Mouse (Mus musculus) intestine, embryonic 16.5 days (tissue): ENCODE measurements around the gene Gpr65. TPM values are rescaled to one million over a fixed set of nuclear protein-coding genes. Genes with fewer than 3 reads are reported as not detected.

Experiments used
- ATAC-seq: fragments of 200-750 bp; cut with Nextera tagmentation; 2 replicates; pipeline ENCODE4 v1.8.0; 2017; ENCODE audit warnings: moderate TSS enrichment, moderate library complexity
- H3K27ac ChIP-seq: fragments of 300-500 bp; sonication (generic); 2 replicates; pipeline ENCODE4 v1.5.1; 2014; ENCODE audit warnings: mild to moderate bottlenecking, low read length
- H3K27me3 ChIP-seq: fragments of 300-500 bp; sonication (generic); replicated peaks from 2 replicates; pipeline ENCODE4 v1.6.1; 2014; ENCODE audit warnings: low read length, control low read depth, mixed read lengths; ENCODE audit not compliant: control insufficient read depth, insufficient read depth
- H3K36me3 ChIP-seq: fragments of 300-500 bp; sonication (generic); 2 replicates; pipeline ENCODE4 v1.6.1; 2014; ENCODE audit warnings: low read length, control low read depth; ENCODE audit not compliant: control insufficient read depth, insufficient read depth
- H3K4me1 ChIP-seq: fragments of 300-500 bp; sonication (generic); 2 replicates; pipeline ENCODE4 v1.6.1; 2014; ENCODE audit warnings: low read length, control low read depth, mixed read lengths; ENCODE audit not compliant: control insufficient read depth, insufficient read depth
- H3K4me2 ChIP-seq: fragments of 300-500 bp; sonication (generic); 2 replicates; pipeline ENCODE4 v1.6.1; 2014; ENCODE audit warnings: low read depth, low read length, control low read depth
- H3K4me3 ChIP-seq: fragments of 300-500 bp; sonication (generic); 2 replicates; pipeline ENCODE4 v1.5.1; 2014; ENCODE audit warnings: mild to moderate bottlenecking, low read length
- H3K9ac ChIP-seq: fragments of 300-500 bp; sonication (generic); 2 replicates; pipeline ENCODE4 v1.6.1; 2014; ENCODE audit warnings: low read depth, low read length
- H3K9me3 ChIP-seq: fragments of 300-500 bp; sonication (generic); 2 replicates; pipeline ENCODE4 v1.6.1; 2016; ENCODE audit warnings: low read length, control low read depth; ENCODE audit not compliant: control insufficient read depth
- WGBS: fragments of 180-500 bp; shearing (Covaris S2); extraction: QIAGEN DNeasy Blood & Tissue Kit; methylation state at CpG from one replicate; pipeline ENCODE4 v1.1.7; 2014; 5-methylcytosine and 5-hydroxymethylcytosine counted together
- polyA plus RNA-seq: library from polyadenylated mRNA; unstranded; fragments of >200 nt; fragmentation: Nextera tagmentation; extraction: Ambion mirVana; gene quantifications from 2 replicates; pipeline ENCODE4 v1.2.1, GENCODE M21; 2015

Gene Gpr65
- polyA plus RNA-seq, 1 experiment from 2014 or later: 2.6 TPM

DNA sequence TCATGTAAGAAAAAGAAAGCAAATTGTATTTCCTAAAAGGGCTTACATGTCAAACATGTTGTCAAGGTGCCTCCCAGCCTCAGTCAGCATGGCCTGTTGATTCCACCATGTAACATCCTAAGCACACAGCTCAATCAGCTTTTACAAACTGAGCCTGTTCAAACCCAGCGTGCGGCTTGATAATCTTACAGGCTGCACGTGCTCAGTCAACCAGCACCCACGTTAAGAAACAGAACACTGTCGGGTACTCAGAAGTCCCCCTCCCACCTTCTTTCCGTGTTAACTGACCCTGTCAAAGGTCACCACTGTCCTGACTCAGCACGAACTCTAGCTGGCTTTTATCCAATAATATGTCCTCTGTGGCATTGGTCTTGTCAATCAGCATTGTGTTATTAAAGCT, 4.0 kb downstream of the Gpr65 start:
- Histone ChIP-seq H3K27ac (no peak overlapping the region), H3K27me3 (no peaks in the 10 kb centered on the region), H3K4me2 (no peak overlapping the region), H3K4me1 (no peaks in the 10 kb centered on the region), H3K9me3 (no peaks in the 10 kb centered on the region), H3K9ac (no peak overlapping the region), H3K4me3 (no peak overlapping the region), H3K36me3 (no peaks in the 10 kb centered on the region)
- 76% methylated on average over 7 of the region's 7 CpGs for whole genome bisulfite sequencing
- no peak for ATAC-seq

DNA sequence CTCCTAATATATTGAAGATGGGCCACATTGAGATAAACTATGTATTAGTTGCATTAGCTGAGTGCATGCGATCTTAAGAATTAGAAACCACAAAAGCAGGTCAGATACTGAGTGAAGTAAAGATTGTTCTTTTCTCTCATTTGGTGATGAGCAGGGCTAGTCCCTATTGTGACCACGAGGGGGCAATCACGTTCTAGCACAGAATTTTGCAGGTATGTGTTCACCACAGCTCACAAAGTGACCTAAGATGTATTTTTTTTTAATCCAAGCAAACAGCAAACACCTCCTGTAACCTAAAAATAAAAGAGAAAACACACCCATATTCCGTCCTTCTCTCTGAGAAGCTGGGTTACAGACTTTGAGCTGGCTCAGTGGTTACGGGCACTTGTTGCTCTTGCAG, 12.1 kb downstream of the Gpr65 start:
- Histone ChIP-seq H3K4me1 (no peaks in the 10 kb centered on the region), H3K27ac (no peak overlapping the region), H3K27me3 (no peaks in the 10 kb centered on the region), H3K9ac (no peak overlapping the region), H3K36me3 (no peaks in the 10 kb centered on the region), H3K4me2 (no peak overlapping the region), H3K4me3 (no peak overlapping the region), H3K9me3 (no peaks in the 10 kb centered on the region)
- ATAC-seq: no peak
- 33% methylated on average over 5 of the region's 5 CpGs for WGBS

DNA sequence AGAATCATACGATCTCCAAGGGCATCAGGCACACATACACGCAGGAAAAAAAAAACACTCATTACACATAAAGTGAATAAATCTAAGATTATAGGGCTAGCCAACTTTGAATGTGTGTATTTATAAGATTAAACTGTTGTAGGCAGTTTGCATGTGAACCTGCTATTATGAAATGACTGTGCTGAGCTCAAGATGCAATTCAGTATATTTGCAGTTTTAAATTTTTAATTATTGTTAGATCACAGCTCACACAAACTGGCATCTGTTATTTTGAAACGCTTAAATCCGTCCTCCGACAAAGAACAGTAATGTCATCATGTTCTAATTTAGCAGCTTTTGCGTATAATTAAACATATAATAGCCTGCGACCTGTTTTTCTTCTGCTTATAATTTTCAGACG, 12.6 kb downstream of the Gpr65 start:
- Histone ChIP-seq H3K27ac (no peak overlapping the region), H3K4me1 (no peaks in the 10 kb centered on the region), H3K27me3 (no peaks in the 10 kb centered on the region), H3K4me2 (no peak overlapping the region), H3K9me3 (no peaks in the 10 kb centered on the region), H3K4me3 (no peak overlapping the region), H3K9ac (no peak overlapping the region), H3K36me3 (no peaks in the 10 kb centered on the region)
- WGBS: 75% methylated on average over 8 of the region's 8 CpGs
- no peak for ATAC-seq

DNA sequence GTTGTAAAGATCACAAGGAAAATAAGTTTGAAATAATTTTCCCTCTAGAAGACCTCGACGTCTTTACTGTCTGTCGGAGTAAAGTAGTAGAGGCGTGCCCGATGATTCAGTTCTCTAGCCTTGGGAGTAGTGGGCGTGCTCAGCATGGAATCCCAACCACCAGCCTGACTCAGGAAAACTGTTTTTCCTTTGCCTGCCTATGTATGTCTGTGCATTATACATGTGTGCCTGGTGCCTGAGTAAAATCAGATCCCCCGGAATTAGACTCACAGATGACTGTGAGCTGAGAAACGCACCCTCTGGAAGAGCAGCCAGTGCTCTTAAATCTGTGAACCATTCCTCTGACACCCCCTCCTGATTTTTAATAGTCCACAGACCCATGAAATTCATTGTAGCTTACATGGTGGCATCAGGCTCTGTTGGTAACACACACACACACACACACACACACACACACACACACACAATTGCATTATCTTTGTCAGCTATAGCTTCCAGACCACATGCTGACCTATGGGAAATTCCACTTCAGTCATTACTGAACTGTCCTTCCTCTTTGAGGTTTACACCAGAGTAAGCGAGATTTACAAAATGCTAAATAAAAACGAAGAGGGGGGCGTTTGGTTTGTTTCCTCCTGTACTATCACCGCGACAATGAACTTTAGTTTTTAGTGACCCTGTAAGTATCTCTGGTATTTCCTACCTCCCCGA, 14.5 kb downstream of the Gpr65 start:
- 65% methylated on average over 14 of the region's 14 CpGs for WGBS
- Histone ChIP-seq H3K27me3 (no peaks in the 10 kb centered on the region), H3K9me3 (no peaks in the 10 kb centered on the region), H3K9ac (no peak overlapping the region), H3K4me3 (no peak overlapping the region), H3K4me1 (no peaks in the 10 kb centered on the region), H3K27ac (no peak overlapping the region), H3K36me3 (no peaks in the 10 kb centered on the region), H3K4me2 (no peak overlapping the region)
- ATAC-seq: no peak

DNA sequence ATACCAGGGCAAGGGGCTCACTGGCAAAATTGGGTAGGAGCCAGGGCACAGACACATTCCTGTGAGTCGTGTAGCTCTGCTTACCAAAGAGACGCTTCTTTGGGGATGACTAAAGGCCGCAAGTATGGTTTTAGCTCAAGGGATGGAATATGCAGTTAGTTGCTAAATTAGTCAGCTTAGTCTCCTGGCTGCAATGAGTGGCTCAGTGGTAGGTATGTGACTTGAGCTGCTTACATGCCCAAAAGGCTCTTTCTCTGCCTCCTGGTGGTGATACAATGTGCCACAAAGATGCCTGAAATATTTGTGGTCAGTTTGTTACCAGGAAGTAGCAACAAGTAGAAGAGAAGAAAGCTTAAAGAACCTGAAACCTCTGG, 15.0 kb downstream of the Gpr65 start:
- 67% methylated on average over 3 of the region's 3 CpGs for WGBS

DNA sequence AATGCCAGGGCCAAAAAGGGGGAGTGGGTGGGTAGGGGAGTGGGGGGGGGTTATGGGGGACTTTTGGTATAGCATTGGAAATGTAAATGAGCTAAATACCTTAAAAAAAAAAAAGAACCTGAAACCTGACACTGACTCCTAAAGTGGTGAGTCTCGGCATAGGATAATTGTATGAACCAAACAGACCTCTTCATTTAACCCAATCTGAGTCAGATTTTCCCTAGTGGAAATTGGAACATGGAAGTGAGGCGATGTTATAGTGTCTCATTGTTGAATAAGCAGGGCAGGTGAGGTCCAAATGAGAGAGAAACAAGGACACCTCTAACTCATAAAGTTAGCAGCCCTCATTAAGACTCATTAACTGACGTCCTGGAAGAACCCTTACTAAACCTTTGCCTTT, 16.0 kb downstream of the Gpr65 start:
- ATAC-seq: no peak
- no peaks in the 10 kb centered on the region for H3K9me3 ChIP-seq
- no peak overlapping the region for H3K27ac ChIP-seq
- no peaks in the 10 kb centered on the region for H3K27me3 ChIP-seq
- H3K4me2 ChIP-seq: no peak overlapping the region
- no peak overlapping the region for H3K4me3 ChIP-seq
- no peak overlapping the region for H3K9ac ChIP-seq
- H3K4me1 ChIP-seq: no peaks in the 10 kb centered on the region
- 92% methylated on average over 3 of the region's 3 CpGs for WGBS
- no peaks in the 10 kb centered on the region for H3K36me3 ChIP-seq

More for the DNA sequence above, 15.0 kb downstream of the Gpr65 start:
- Histone ChIP-seq H3K27me3 (no peaks in the 10 kb centered on the region), H3K36me3 (no peaks in the 10 kb centered on the region), H3K9me3 (no peaks in the 10 kb centered on the region), H3K9ac (no peak overlapping the region), H3K4me1 (no peaks in the 10 kb centered on the region), H3K27ac (no peak overlapping the region), H3K4me2 (no peak overlapping the region), H3K4me3 (no peak overlapping the region)
- no peak for ATAC-seq

DNA sequence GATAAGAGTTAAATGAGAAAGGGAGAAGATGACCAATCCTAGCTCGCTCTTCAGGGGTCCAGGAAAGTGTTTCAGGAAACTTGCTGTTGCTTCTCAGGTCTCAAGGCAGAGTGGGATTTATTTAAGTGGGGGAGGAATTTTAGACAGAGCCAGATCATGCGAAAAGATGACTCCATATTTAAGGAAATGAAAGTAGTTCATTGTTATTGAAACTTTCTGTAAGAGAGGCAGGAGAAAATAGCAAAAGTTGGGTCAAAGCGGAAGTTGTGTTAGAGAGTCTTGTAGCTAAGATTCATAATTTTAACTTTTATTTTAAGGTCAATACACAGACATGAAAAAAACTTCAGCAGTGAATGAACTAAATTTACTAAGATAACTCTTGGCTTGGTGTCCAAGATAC, 22.0 kb downstream of the Gpr65 start:
- no peaks in the 10 kb centered on the region for H3K27me3 ChIP-seq
- WGBS: 68% methylated on average over 3 of the region's 3 CpGs
- ATAC-seq: no peak

DNA sequence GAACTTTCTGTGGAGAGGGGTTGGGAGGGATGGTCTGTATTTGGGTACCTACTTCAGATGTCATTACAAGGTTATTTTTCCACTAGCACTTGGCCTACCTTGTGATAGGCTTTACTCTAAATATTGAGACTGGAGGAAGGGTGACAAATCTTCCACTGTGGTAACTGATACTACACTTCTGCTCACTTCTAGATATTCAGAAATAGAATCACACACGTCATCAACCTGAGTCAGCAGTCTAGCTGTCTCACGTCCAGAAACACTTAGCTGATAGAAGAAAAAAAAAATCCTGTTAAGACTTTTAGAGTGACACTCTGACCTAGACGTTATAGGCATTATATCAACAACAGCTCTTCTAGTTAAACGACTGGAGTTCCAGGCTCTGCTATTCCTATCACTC, 23.8 kb downstream of the Gpr65 start:
- H3K9ac ChIP-seq: no peak overlapping the region
- ATAC-seq: no peak
- no peak overlapping the region for H3K4me2 ChIP-seq
- no peaks in the 10 kb centered on the region for H3K9me3 ChIP-seq
- no peaks in the 10 kb centered on the region for H3K36me3 ChIP-seq
- WGBS: 53% methylated on average over 4 of the region's 4 CpGs
- H3K4me3 ChIP-seq: no peak overlapping the region
- H3K4me1 ChIP-seq: no peaks in the 10 kb centered on the region
- no peak overlapping the region for H3K27ac ChIP-seq
- no peaks in the 10 kb centered on the region for H3K27me3 ChIP-seq

More for the DNA sequence above, 22.0 kb downstream of the Gpr65 start:
- no peak overlapping the region for H3K4me3 ChIP-seq
- H3K9ac ChIP-seq: no peak overlapping the region
- no peaks in the 10 kb centered on the region for H3K4me1 ChIP-seq
- no peaks in the 10 kb centered on the region for H3K36me3 ChIP-seq
- no peak overlapping the region for H3K4me2 ChIP-seq
- H3K9me3 ChIP-seq: no peaks in the 10 kb centered on the region
- H3K27ac ChIP-seq: no peak overlapping the region

DNA sequence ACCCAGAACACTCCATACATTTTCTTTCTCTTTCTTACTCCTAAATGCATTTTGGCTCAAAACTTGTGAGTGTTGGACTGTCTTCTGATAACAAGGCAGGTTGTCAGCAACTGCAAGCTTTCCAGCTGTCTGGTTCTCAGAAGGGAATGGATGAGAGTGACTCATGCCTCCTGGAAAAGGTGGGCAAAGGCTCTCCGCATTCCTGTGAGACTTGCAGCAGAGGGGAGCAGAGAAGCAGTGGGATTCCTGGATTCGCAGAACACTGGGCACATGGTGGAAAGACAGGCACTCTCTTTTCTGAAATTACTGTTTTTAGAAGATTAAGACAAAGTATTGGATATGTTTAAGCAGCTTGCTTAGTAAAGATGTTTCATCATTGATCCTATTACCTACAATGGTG, 25.8 kb downstream of the Gpr65 start:
- Histone ChIP-seq H3K36me3 (no peaks in the 10 kb centered on the region), H3K4me3 (no peak overlapping the region), H3K4me1 (no peaks in the 10 kb centered on the region), H3K9me3 (no peaks in the 10 kb centered on the region), H3K27ac (no peak overlapping the region), H3K27me3 (no peaks in the 10 kb centered on the region), H3K4me2 (no peak overlapping the region), H3K9ac (no peak overlapping the region)
- 78% methylated on average over 2 of the region's 2 CpGs for WGBS
- ATAC-seq: no peak

DNA sequence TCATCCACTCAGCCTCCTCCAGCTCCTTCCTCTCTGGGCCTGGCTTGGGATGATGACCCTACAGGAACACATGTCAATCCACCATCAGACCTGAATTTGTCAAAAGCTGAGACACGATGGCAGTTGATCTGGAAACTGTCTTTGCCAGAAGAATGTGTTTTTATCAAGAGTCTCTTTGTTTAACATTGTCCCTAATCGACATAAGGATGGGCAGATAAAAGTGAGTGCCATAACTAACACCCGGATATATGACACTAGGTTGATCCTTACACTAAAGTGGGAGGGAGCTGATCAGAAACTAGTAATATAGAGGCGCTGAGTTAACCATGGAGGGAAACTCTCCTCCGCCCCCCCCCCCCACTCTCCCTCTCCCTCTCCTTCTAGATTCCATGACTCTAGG, 33.5 kb downstream of the Gpr65 start:
- Histone ChIP-seq H3K4me1 (no peaks in the 10 kb centered on the region), H3K4me2 (no peak overlapping the region), H3K9ac (no peak overlapping the region), H3K27me3 (no peaks in the 10 kb centered on the region), H3K4me3 (no peak overlapping the region), H3K9me3 (no peaks in the 10 kb centered on the region), H3K36me3 (no peaks in the 10 kb centered on the region), H3K27ac (no peak overlapping the region)
- ATAC-seq: no peak
- WGBS: 73% methylated on average over 5 of the region's 5 CpGs
